Mouse (Mus musculus) hindbrain, embryonic 11.5 days (tissue): ENCODE measurements at regions not wholly inside any gene's neighbourhood (a gene's known extent, or its start where the extent isn't known, plus 50 kb on each side); places are given as distances from the start of the nearest gene placed in this dataset.

Source experiments
- ATAC-seq: fragments of 200-750 bp; cut with Nextera tagmentation; 2 replicates; pipeline ENCODE4 v1.8.0; 2017; ENCODE audit warnings: mild to moderate bottlenecking, moderate TSS enrichment, moderate library complexity; ENCODE audit not compliant: low FRiP score
- DNase-seq: peaks from one replicate; pipeline ENCODE4 v3.0.0-alpha.2; 2015; ENCODE audit warnings: low spot score
- H3K27ac ChIP-seq: fragments of 300-500 bp; sonication (generic); 2 replicates; pipeline ENCODE4 v1.5.1; 2014; ENCODE audit warnings: mild to moderate bottlenecking, low read depth, low read length
- H3K27me3 ChIP-seq: fragments of 300-500 bp; sonication (generic); 2 replicates; pipeline ENCODE4 v1.6.1; 2014; ENCODE audit warnings: mild to moderate bottlenecking, low read length, moderate library complexity, mixed read lengths; ENCODE audit not compliant: control insufficient read depth, insufficient read depth
- H3K36me3 ChIP-seq: fragments of 300-500 bp; sonication (generic); 2 replicates; pipeline ENCODE4 v1.6.1; 2014; ENCODE audit warnings: mild to moderate bottlenecking, low read length, moderate library complexity, mixed read lengths; ENCODE audit not compliant: control insufficient read depth, insufficient read depth
- H3K4me1 ChIP-seq: fragments of 300-500 bp; sonication (generic); replicated peaks from 2 replicates; pipeline ENCODE4 v1.6.1; 2014; ENCODE audit warnings: low read length, mixed read lengths; ENCODE audit not compliant: control insufficient read depth, insufficient read depth
- H3K4me2 ChIP-seq: fragments of 300-500 bp; sonication (generic); replicated peaks from 2 replicates; pipeline ENCODE4 v1.6.1; 2014; ENCODE audit warnings: mild to moderate bottlenecking, low read depth, low read length
- H3K4me3 ChIP-seq: fragments of 300-500 bp; sonication (generic); 2 replicates; pipeline ENCODE4 v1.5.1; 2014; ENCODE audit warnings: low read depth, low read length
- H3K9ac ChIP-seq: fragments of 300-500 bp; sonication (generic); 2 replicates; pipeline ENCODE4 v1.6.1; 2014; ENCODE audit warnings: low read depth, low read length
- H3K9me3 ChIP-seq: fragments of 300-500 bp; sonication (generic); 2 replicates; pipeline ENCODE4 v1.6.1; 2016; ENCODE audit warnings: low read length; ENCODE audit not compliant: control insufficient read depth
- WGBS: fragments of 180-500 bp; shearing (Covaris S2); extraction: QIAGEN DNeasy Blood & Tissue Kit; methylation state at CpG from one replicate; pipeline ENCODE4 v1.1.7; 2014; 5-methylcytosine and 5-hydroxymethylcytosine counted together

- no peak overlapping the region for H3K27ac ChIP-seq
- ATAC-seq = no peak
- 65% methylated on average over 1 of the region's 1 CpGs for WGBS
Measured at GRCm38 (mm10) chr1:73673851-73674235, 450.4 kb downstream of the Tns1 start.

GRCm38 (mm10) chr1:73673191-73673850, 450.9 kb downstream of the Tns1 start:
- no peaks in the 10 kb centered on the region for H3K4me1 ChIP-seq
- no peak overlapping the region for H3K9ac ChIP-seq
- ATAC-seq (peak; percentile 47; the same call in 1 of the 2 replicates), DNase-seq (no peak)
- H3K27me3 ChIP-seq = no peaks in the 10 kb centered on the region
- no peak overlapping the region for H3K4me2 ChIP-seq
- H3K4me3 ChIP-seq = no peak overlapping the region
- 33% methylated on average over 4 of the region's 4 CpGs for WGBS
- H3K36me3 ChIP-seq = no peaks in the 10 kb centered on the region
- H3K9me3 ChIP-seq = no peaks in the 10 kb centered on the region
- no peak overlapping the region for H3K27ac ChIP-seq

More at GRCm38 (mm10) chr1:73673851-73674235, 450.4 kb downstream of the Tns1 start:
- Histone ChIP-seq H3K27me3 (no peaks in the 10 kb centered on the region), H3K9ac (no peak overlapping the region), H3K4me3 (no peak overlapping the region), H3K9me3 (no peaks in the 10 kb centered on the region), H3K36me3 (no peaks in the 10 kb centered on the region), H3K4me2 (no peak overlapping the region), H3K4me1 (no peaks in the 10 kb centered on the region)
- DNase-seq = no peak

- Histone ChIP-seq H3K9me3 (no peaks in the 10 kb centered on the region), H3K4me2 (no peak overlapping the region), H3K4me1 (no peaks in the 10 kb centered on the region), H3K9ac (no peak overlapping the region), H3K4me3 (no peak overlapping the region), H3K36me3 (no peaks in the 10 kb centered on the region), H3K27me3 (no peaks in the 10 kb centered on the region), H3K27ac (no peak overlapping the region)
- DNase-seq (no peak), ATAC-seq (no peak)
- 93% methylated on average over 4 of the region's 4 CpGs for WGBS
Measured at GRCm38 (mm10) chr1:73672239-73672638, 452.0 kb downstream of the Tns1 start.

GRCm38 (mm10) chr1:73668691-73669090, 455.6 kb downstream of the Tns1 start:
- 69% methylated on average over 2 of the region's 2 CpGs for WGBS
- H3K36me3 ChIP-seq = no peaks in the 10 kb centered on the region
- no peak overlapping the region for H3K9ac ChIP-seq
- H3K27ac ChIP-seq = no peak overlapping the region
- H3K27me3 ChIP-seq = no peaks in the 10 kb centered on the region
- no peak for DNase-seq
- H3K4me1 ChIP-seq = no peaks in the 10 kb centered on the region
- no peak overlapping the region for H3K4me3 ChIP-seq
- ATAC-seq = no peak
- H3K4me2 ChIP-seq = no peak overlapping the region
- H3K9me3 ChIP-seq = no peaks in the 10 kb centered on the region

- no peaks in the 10 kb centered on the region for H3K27me3 ChIP-seq
- H3K4me1 ChIP-seq = no peaks in the 10 kb centered on the region
- no peak overlapping the region for H3K27ac ChIP-seq
- ATAC-seq (no peak), DNase-seq (no peak)
- 67% methylated on average over 1 of the region's 1 CpGs for WGBS
- no peaks in the 10 kb centered on the region for H3K36me3 ChIP-seq
- H3K9ac ChIP-seq = no peak overlapping the region
- no peaks in the 10 kb centered on the region for H3K9me3 ChIP-seq
- H3K4me2 ChIP-seq = no peak overlapping the region
- H3K4me3 ChIP-seq = no peak overlapping the region
Measured at GRCm38 (mm10) chr1:73663546-73663945, 460.7 kb downstream of the Tns1 start.

- Histone ChIP-seq H3K27me3 (no peaks in the 10 kb centered on the region), H3K36me3 (no peaks in the 10 kb centered on the region), H3K9ac (no peak overlapping the region), H3K4me1 (peaks cover 5% of the 10 kb centered on the region; the same call in 1 of the 2 replicates), H3K4me2 (no peak overlapping the region), H3K27ac (no peak overlapping the region), H3K9me3 (no peaks in the 10 kb centered on the region), H3K4me3 (no peak overlapping the region)
- DNase-seq = no peak
- no peak for ATAC-seq
- 83% methylated on average over 3 of the region's 3 CpGs for WGBS
Measured at GRCm38 (mm10) chr1:73645011-73645410, 479.2 kb downstream of the Tns1 start.

- H3K9me3 ChIP-seq = no peaks in the 10 kb centered on the region
- WGBS = 71% methylated on average over 5 of the region's 5 CpGs
- peaks cover 5% of the 10 kb centered on the region; the same call in 1 of the 2 replicates for H3K4me1 ChIP-seq
- no peak overlapping the region for H3K9ac ChIP-seq
- H3K27ac ChIP-seq = no peak overlapping the region
- DNase-seq (no peak), ATAC-seq (no peak)
- no peaks in the 10 kb centered on the region for H3K36me3 ChIP-seq
- no peak overlapping the region for H3K4me3 ChIP-seq
- no peak overlapping the region for H3K4me2 ChIP-seq
- H3K27me3 ChIP-seq = no peaks in the 10 kb centered on the region
Measured at GRCm38 (mm10) chr1:73644394-73644793, 479.9 kb downstream of the Tns1 start.

GRCm38 (mm10) chr1:73643431-73643830, 480.8 kb downstream of the Tns1 start:
- no peak for DNase-seq
- Histone ChIP-seq H3K4me3 (no peak overlapping the region), H3K9me3 (no peaks in the 10 kb centered on the region), H3K36me3 (no peaks in the 10 kb centered on the region), H3K4me2 (no peak overlapping the region), H3K27me3 (no peaks in the 10 kb centered on the region), H3K9ac (no peak overlapping the region), H3K27ac (no peak overlapping the region), H3K4me1 (peaks cover 5% of the 10 kb centered on the region; the same call in 1 of the 2 replicates)
- 69% methylated on average over 5 of the region's 5 CpGs for WGBS
- ATAC-seq = no peak

GRCm38 (mm10) chr1:73642691-73643109, 481.5 kb downstream of the Tns1 start:
- 11% methylated on average over 7 of the region's 7 CpGs for WGBS
- Histone ChIP-seq H3K27ac (peak overlapping the region; percentile 24; the same call in 1 of the 2 replicates), H3K27me3 (no peaks in the 10 kb centered on the region), H3K4me2 (no peak overlapping the region), H3K36me3 (no peaks in the 10 kb centered on the region), H3K9me3 (no peaks in the 10 kb centered on the region), H3K4me3 (no peak overlapping the region), H3K9ac (no peak overlapping the region), H3K4me1 (peaks cover 5% of the 10 kb centered on the region; the same call in 1 of the 2 replicates)
- peak; percentile 54 for DNase-seq
- peak; percentile 74 for ATAC-seq
